Mouse (Mus musculus) ES-E14 (cell line): ENCODE data around the gene Ccdc40.

Experiments
- HCFC1 ChIP-seq: IDR thresholded peaks from 2 replicates; pipeline ENCODE4 v1.6.1; 2012; ENCODE audit warnings: low read length, inconsistent platforms, borderline replicate concordance; ENCODE audit not compliant: insufficient read depth
- MAFK ChIP-seq: IDR thresholded peaks from 2 replicates; pipeline ENCODE4 v1.6.1; 2014; ENCODE audit warnings: mild to moderate bottlenecking, low read depth, low read length, inconsistent platforms; ENCODE audit not compliant: insufficient read depth
- ZC3H11A ChIP-seq: IDR thresholded peaks from 2 replicates; pipeline ENCODE4 v1.6.1; 2012; ENCODE audit warnings: low read depth, mild to moderate bottlenecking, inconsistent platforms, low read length, borderline replicate concordance

GRCm38 (mm10) chr11:119180824-119181582 is 47.4 kb upstream of the Ccdc40 start:
- no peak for TF ChIP-seq ZC3H11A
- TF ChIP-seq HCFC1: no peak
- TF ChIP-seq MAFK: no peak
